Mouse (Mus musculus) c-Kit-positive CD71-positive TER-119-negative erythroid progenitor cells, embryonic 14.5 days (primary cell): ENCODE measurements around the gene Daam2.

Source experiments
- DNase-seq: peaks from one replicate; pipeline ENCODE4 v3.0.0-alpha.2; 2013; ENCODE audit warnings: low read depth

The Daam2 gene

GRCm38 (mm10) chr17:49531661-49532060, 32.5 kb downstream of the Daam2 start:
- no peak for DNase-seq

GRCm38 (mm10) chr17:49530215-49530614, 33.9 kb downstream of the Daam2 start:
- peak; percentile 17 for DNase-seq

DNA sequence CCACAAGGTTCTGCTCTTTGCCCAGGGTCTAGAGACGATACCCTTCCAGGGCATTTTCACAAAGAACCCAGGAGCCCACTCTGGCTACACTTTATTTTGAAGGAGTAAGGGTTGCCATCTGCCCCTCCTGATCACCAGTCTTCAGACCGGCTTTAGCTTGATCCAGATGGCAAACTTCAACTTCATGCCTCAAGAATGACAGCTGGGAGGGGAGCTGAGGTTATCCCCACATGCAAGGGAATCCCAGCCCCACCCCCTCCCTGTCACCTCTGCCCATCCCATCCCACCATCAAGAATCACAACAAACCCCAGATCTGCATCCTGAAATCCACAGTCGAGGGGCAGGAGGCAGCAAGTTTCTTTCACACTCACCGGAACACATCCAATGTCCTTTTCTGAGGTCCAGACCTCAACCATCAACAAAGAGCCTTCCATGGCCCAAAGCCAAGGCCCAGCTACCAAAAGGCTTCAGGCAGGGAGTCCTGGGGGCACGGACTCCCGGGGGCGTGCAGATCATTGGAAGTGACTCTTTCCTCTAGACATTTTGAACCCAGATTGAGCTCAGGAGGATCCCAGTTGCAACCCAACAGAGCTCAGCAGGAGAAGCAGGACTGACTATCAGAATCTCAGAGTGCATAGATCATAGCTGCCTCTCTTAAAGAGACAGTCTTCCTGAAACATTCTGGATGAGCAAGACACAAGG, 35.5 kb downstream of the Daam2 start:
- DNase-seq: no peak

- DNase-seq: no peak
Measured at GRCm38 (mm10) chr17:49528033-49528432, 36.1 kb downstream of the Daam2 start.

GRCm38 (mm10) chr17:49526566-49526965, 37.6 kb downstream of the Daam2 start:
- DNase-seq: no peak

DNA sequence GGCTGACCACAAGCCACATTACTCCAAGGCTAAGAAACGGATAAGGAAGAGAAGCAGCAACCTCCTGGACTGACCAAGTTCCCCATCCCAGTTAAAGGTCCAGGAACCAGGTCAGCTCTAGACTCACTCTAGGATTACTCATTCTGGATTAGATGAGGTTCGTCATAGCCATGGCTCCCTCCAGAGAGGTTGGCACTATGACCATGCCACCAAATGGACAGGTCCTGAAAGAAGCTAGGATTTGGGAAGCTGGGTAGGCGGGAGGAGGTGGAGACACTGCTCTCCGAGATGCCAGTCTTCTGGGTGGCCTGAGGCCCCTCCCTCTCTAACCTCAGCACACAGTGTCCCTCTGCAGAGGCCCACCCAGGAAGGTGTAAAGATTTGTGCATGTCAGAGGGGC, 38.2 kb downstream of the Daam2 start:
- DNase-seq: no peak

DNA sequence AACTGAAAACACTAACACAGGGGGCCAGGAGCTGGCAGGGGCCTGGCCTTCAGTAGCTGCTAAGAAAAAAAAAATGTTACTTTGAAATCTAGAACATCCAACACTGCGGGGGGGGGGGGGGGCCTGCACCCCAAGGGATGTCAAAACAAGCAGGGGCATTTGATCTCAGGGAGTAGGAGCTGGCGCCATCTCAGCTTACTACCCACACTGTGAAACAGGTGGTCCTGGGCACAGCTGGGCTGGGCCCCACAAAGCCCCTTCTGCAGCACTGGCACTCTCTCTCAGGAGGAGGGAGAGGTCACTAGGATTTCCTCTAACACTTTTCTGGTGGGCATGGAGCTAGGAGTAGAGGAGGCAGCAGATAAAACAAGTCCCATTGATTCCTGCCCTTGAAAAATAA, 39.6 kb downstream of the Daam2 start:
- no peak for DNase-seq

GRCm38 (mm10) chr17:49522435-49522834, 41.7 kb downstream of the Daam2 start:
- DNase-seq: no peak

GRCm38 (mm10) chr17:49522002-49522401, 42.1 kb downstream of the Daam2 start:
- no peak for DNase-seq

DNA sequence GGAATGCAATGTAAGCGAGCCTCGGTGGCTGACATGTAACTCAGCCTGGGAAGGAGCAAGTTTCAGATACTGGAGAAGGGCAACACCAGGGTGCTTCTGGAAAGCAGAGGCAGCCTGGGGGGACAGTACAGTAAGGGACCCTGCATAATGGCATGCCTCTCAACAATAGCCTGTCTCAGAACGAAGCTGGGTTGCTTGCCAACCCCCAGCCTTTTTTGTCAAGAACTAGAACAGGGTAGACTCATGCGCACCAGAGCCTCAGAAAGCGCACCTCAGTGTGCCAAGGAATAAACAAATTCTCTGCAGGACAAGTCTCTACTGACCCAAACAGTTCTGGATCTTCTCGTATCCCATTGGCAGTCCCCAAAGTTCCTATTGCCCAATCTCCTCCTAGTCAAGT, 43.5 kb downstream of the Daam2 start:
- DNase-seq: no peak

GRCm38 (mm10) chr17:49519576-49520247, 44.4 kb downstream of the Daam2 start:
- no peak for DNase-seq

DNA sequence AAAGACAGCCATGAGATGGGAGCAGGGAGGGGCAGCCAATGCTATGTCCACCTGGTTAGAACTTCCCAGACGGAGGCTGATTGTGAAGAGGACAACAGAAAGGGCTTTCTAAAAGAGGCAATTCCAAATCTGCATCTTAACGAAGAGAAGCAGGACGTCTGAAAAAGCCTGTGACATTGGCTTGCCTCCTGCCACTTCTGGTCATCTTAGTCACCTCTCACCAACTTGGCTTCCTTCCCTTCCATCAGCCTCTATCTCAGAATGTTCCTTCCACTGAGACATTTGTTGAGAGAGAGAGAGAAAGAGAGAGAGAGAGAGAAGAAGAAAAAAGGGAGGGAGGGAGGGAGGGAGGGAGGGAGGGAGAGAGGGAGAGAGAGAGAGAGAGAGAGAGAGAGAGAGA, 47.1 kb downstream of the Daam2 start:
- no peak for DNase-seq

- no peak for DNase-seq
Measured at GRCm38 (mm10) chr17:49515678-49516077, 48.5 kb downstream of the Daam2 start.

- no peak for DNase-seq
Measured at GRCm38 (mm10) chr17:49515141-49515540, 49.0 kb downstream of the Daam2 start.

DNA sequence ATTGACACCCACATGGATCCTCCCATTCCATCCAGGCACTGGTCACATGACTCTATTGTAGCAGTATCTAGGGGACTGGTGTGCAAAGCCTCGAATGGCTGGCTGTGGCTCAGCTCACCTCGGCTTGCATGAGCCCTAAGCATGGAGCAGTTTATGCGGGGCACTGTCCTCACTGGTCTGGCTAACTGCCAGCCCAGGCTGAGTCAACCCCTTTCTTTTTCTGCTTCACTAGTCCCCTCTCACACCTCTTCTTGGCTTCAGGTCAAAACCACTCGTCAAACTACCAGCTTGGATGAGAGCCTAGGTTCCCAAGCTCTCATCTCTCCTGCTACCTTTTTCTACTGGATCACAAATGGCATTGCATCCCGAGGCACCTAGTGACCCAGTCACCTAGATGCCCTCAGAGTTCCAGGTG, 51.5 kb downstream of the Daam2 start:
- DNase-seq: no peak

- DNase-seq: no peak
Measured at GRCm38 (mm10) chr17:49509431-49509830, 54.7 kb downstream of the Daam2 start.

DNA sequence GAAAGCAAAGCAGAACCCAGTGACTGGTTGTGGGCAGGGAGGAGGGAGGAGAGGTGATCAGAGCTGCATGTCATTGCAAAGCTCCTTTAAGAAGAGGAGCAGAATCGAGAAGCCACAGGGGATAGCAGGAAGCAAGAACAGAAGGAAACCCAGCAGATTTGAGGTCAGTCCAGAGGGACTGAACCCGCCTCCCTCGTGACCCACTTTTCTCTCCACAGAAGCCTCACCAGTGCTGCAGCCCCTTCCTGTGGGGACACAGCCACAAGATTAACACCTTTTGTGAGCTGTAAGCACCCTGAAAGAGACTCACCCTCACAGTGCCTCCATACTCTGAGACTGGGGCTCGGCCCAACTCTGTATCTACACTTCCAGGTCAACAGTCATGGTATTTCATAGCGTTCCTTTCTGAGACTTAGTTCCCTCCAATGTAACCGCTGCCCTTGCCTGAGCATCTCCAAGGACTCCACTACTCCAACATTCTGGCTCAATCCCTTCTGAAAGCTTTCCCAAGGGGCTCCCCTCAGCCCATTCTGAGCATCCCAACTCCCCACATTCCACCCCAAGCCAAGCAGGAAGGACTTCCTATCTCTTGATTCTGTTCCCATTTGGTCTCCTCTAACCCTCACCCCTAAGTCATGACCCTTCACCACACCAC, 60.8 kb downstream of the Daam2 start:
- no peak for DNase-seq

- DNase-seq: no peak
Measured at GRCm38 (mm10) chr17:49500234-49500633, 63.9 kb downstream of the Daam2 start.

- DNase-seq: no peak
Measured at GRCm38 (mm10) chr17:49499635-49500034, 64.5 kb downstream of the Daam2 start.

DNA sequence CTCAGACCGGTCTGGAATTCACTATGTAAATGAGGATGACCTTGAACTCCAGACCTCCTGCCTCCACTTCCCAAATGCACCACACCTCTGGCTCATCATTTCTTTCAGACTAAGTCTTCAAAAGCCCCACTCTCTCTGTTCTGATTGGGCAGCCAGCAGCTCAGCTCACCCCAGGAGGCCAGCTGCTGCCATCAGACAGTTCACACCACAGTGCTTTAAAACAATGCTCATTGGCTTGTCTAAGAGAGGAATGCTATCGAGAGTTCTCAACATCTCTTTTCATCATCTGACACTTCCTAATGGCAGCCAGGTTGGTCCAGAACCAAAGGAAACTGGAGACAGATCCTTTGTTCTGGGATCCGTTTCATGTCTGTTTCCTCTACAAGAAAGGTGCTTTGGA, 66.0 kb downstream of the Daam2 start:
- no peak for DNase-seq

DNA sequence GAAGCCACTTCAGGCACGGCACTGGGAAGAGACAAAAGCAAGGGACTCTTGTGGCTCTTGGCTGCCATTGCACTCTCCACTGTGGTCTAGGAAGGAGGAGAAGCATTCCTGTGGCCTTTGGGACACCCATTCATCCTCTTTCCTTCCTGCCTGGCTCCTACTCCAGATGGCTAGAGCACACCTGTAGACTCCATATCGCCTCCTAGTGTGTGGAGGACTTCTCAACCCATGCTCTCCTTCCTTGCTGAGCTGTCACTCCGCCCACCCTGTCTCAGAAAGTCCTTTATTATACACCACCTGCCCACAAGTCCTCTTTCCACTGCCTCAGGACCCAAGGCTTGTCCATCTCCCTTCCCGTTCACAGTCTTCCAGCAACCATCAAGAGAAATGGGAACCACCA, 70.9 kb downstream of the Daam2 start:
- no peak for DNase-seq

DNA sequence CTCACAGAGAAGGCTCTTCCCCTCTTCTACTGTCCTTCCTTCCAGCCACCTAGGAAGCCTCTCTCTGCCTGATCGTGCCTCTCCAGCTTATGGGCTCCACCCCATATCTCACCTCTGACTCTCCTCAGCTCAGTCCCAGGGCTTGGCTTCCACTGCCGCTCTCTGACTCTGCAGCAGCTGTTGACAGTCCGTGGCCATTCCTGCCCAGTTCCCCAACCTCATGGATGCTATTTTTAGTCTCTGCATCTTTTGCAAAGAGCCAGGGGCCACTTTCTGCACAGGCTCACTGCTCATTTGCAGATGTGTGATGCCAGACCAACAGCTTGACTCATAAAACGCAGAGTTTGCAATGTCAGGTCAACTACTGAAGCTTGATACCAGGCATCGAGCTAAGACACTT, 75.0 kb downstream of the Daam2 start:
- DNase-seq: no peak

DNA sequence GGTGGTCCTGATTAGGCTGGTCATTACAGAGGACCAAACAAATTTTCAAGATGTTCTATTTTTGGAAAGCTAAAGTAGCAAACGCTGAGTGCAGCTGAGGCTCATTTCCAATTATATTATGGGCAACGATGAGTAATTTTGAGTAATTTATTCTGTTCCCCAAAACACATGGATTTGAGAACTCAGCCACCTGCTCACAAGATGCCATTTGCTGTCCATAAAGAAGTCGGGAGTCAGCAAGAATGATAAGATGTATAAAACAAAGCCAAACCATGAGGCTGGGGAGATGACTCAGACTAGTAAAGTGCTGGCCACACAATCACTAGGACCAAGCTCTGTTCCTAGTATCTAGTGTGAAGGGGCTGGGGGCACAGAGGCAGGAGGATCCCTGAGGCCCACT, 79.7 kb downstream of the Daam2 start:
- DNase-seq: no peak
